Mouse (Mus musculus) neural tube, embryonic 12.5 days (tissue): ENCODE results near the gene Gnb5. TPM values are rescaled to one million over a fixed set of nuclear protein-coding genes. Genes with fewer than 3 reads are reported as not detected.
A peak's percentile ranks its signal among the peaks of the same experiment; 100 is the strongest.

Experiments used
- ATAC-seq: fragments of 200-750 bp; cut with Nextera tagmentation; 2 replicates; pipeline ENCODE4 v1.8.0; 2017; ENCODE audit warnings: low read depth, mild to moderate bottlenecking, moderate TSS enrichment, moderate library complexity; ENCODE audit not compliant: low FRiP score
- H3K27ac ChIP-seq: fragments of 300-500 bp; sonication (generic); 2 replicates; pipeline ENCODE4 v1.5.1; 2016
- H3K27me3 ChIP-seq: fragments of 300-500 bp; sonication (generic); replicated peaks from 2 replicates; pipeline ENCODE4 v1.6.1; 2016; ENCODE audit warnings: mild to moderate bottlenecking
- H3K36me3 ChIP-seq: fragments of 300-500 bp; sonication (generic); 2 replicates; pipeline ENCODE4 v1.6.1; 2016; ENCODE audit warnings: mild to moderate bottlenecking
- H3K4me1 ChIP-seq: fragments of 300-500 bp; sonication (generic); 2 replicates; pipeline ENCODE4 v1.6.1; 2016
- H3K4me2 ChIP-seq: fragments of 300-500 bp; sonication (generic); replicated peaks from 2 replicates; pipeline ENCODE4 v1.6.1; 2016; ENCODE audit warnings: mild to moderate bottlenecking
- H3K4me3 ChIP-seq: fragments of 300-500 bp; sonication (generic); 2 replicates; pipeline ENCODE4 v1.5.1; 2016
- H3K9ac ChIP-seq: fragments of 300-500 bp; sonication (generic); 2 replicates; pipeline ENCODE4 v1.6.1; 2016; ENCODE audit warnings: mild to moderate bottlenecking
- H3K9me3 ChIP-seq: fragments of 300-500 bp; sonication (generic); 2 replicates; pipeline ENCODE4 v1.6.1; 2016; ENCODE audit warnings: mild to moderate bottlenecking
- WGBS: fragments of 180-500 bp; shearing (Covaris S2); methylation state at CpG from one replicate; pipeline ENCODE4 v1.1.7; 2016; 5-methylcytosine and 5-hydroxymethylcytosine counted together
- polyA plus RNA-seq: library from polyadenylated mRNA; unstranded; fragments of >200 nt; fragmentation: Nextera tagmentation; extraction: Ambion mirVana; gene quantifications from 2 replicates; pipeline ENCODE4 v1.2.1, GENCODE M21; 2016

Gnb5 gene
- polyA plus RNA-seq, 1 experiment from 2014 or later = 42.3 TPM

- WGBS = 45% methylated on average over 5 of the region's 5 CpGs
- Histone ChIP-seq H3K9ac (no peak overlapping the region), H3K4me3 (no peak overlapping the region), H3K27ac (no peak overlapping the region), H3K36me3 (no peaks in the 10 kb centered on the region), H3K4me1 (no peaks in the 10 kb centered on the region), H3K4me2 (no peak overlapping the region), H3K27me3 (no peaks in the 10 kb centered on the region), H3K9me3 (no peaks in the 10 kb centered on the region)
- no peak for ATAC-seq
These were observed 25.3 kb upstream of the Gnb5 start for GRCm38 (mm10) chr9:75280814-75281213.

DNA sequence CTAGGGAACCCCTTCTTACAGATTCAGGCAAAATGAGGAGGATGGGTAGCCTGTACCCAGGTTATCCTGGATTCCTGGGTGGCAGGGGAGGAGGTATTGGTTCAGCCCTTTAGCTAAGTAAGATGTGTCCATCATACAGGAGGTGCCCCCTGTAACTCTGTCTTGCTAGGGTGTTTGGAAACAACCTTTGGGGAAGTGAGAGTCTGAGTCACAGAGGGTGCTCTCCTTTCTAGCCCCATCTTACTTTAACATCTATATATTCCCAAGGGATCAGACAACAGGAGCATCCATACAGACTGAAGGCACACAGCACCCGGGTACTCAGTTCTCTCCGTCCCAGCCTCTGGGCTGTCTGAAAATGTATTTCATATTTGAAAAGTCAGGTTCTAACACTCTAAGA, 23.9 kb upstream of the Gnb5 start:
- H3K4me3 ChIP-seq = no peak overlapping the region
- no peaks in the 10 kb centered on the region for H3K27me3 ChIP-seq
- H3K27ac ChIP-seq = no peak overlapping the region
- H3K9me3 ChIP-seq = no peaks in the 10 kb centered on the region
- ATAC-seq = no peak
- H3K4me2 ChIP-seq = no peak overlapping the region
- no peaks in the 10 kb centered on the region for H3K4me1 ChIP-seq
- H3K36me3 ChIP-seq = no peaks in the 10 kb centered on the region
- WGBS = 81% methylated on average over 2 of the region's 2 CpGs
- H3K9ac ChIP-seq = no peak overlapping the region

DNA sequence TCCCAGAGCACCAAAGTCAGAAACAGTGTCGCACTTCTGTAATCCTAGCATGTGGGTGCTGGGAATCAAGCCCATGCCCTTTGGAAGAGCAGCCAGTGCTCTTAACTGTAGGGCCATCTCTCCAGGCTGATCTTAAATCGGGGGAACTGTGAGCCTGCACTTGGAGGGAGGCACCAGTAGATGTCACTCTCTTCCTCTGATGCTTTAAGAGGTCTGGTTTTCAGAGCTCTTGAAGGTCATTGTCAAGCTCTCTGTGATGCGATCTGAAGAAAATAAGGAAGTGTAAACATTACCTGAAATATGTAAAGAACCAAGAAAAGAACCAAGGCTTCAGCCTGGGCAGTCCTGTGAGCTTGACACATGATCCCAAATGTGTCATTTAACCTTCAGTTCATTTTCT, 23.3 kb upstream of the Gnb5 start:
- no peak for ATAC-seq
- no peaks in the 10 kb centered on the region for H3K4me1 ChIP-seq
- H3K36me3 ChIP-seq = no peaks in the 10 kb centered on the region
- H3K9me3 ChIP-seq = no peaks in the 10 kb centered on the region
- no peak overlapping the region for H3K4me2 ChIP-seq
- H3K27ac ChIP-seq = no peak overlapping the region
- H3K4me3 ChIP-seq = no peak overlapping the region
- H3K27me3 ChIP-seq = no peaks in the 10 kb centered on the region
- H3K9ac ChIP-seq = no peak overlapping the region
- WGBS = 25% methylated on average over 3 of the region's 3 CpGs

DNA sequence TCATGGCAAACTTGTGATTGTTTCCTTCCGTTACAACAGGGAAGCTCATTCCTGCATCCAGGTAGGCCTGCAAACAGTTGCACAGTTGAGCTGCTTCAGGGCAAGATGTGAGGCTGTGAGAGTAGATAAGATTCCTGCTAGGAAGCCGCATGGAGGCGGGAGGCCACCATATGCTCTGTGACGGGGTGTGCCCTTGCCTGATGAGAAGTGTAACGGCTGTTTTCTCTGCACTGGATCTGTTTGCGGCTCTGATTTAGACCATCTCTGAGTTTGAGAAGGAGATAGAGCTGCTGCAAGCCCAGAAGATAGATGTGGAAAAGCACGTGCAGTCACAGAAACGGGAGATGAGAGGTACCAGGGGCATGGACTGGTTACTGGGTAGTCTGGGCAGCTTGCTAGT, 22.5 kb upstream of the Gnb5 start:
- ATAC-seq = no peak
- WGBS = 87% methylated on average over 8 of the region's 8 CpGs
- no peak overlapping the region for H3K9ac ChIP-seq
- no peaks in the 10 kb centered on the region for H3K27me3 ChIP-seq
- H3K4me1 ChIP-seq = no peaks in the 10 kb centered on the region
- H3K9me3 ChIP-seq = no peaks in the 10 kb centered on the region
- H3K36me3 ChIP-seq = no peaks in the 10 kb centered on the region
- H3K4me2 ChIP-seq = no peak overlapping the region
- H3K27ac ChIP-seq = no peak overlapping the region
- no peak overlapping the region for H3K4me3 ChIP-seq

DNA sequence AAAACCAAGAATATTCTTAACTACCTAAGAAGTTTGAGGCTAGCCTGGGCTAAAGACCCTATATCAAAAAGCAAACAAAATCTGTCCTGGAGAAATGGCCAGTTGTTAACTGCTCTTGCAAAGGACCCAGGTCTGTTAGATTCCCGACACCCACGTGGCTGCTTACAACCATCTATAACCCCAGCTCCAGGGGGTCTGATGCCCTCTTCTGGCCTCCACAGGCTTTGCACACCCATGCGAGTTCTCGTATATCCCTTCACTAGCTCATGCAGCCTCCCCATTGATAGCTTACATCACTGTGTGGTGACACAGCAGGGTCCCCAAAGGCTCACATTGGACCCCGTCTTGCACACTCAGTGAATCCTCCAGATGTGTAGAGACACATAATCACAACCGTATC, 20.7 kb upstream of the Gnb5 start:
- H3K36me3 ChIP-seq = no peaks in the 10 kb centered on the region

GRCm38 (mm10) chr9:75287636-75288035, 18.5 kb upstream of the Gnb5 start:
- H3K27me3 ChIP-seq = no peaks in the 10 kb centered on the region
- 76% methylated on average over 6 of the region's 6 CpGs for WGBS
- H3K4me3 ChIP-seq = no peak overlapping the region
- no peak for ATAC-seq
- H3K4me2 ChIP-seq = no peak overlapping the region
- no peaks in the 10 kb centered on the region for H3K9me3 ChIP-seq
- H3K27ac ChIP-seq = no peak overlapping the region
- H3K4me1 ChIP-seq = no peaks in the 10 kb centered on the region
- no peak overlapping the region for H3K9ac ChIP-seq
- no peaks in the 10 kb centered on the region for H3K36me3 ChIP-seq

More for the DNA sequence above, 20.7 kb upstream of the Gnb5 start:
- ATAC-seq = no peak
- WGBS = 80% methylated on average over 6 of the region's 6 CpGs
- Histone ChIP-seq H3K27me3 (no peaks in the 10 kb centered on the region), H3K27ac (no peak overlapping the region), H3K4me3 (no peak overlapping the region), H3K9me3 (no peaks in the 10 kb centered on the region), H3K4me1 (no peaks in the 10 kb centered on the region), H3K9ac (no peak overlapping the region), H3K4me2 (no peak overlapping the region)

DNA sequence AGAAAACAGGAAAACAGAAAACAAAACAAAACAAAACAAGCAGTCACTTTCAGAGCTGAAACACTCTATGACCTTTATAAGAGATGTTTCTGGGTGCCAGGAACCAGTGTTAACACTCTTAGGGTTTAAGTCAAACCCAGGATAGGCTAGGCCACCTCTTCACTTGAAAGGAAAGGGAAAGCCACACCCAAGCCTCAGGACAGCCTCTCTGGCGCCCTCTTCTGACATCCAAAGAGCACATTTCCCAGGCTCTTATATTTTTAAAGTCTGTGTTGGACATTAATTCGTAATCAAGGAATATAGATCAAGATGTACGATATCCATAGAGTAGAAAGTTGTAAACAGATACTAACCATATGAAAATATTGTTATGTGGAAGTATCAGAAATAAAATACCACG, 16.5 kb upstream of the Gnb5 start:
- WGBS = 48% methylated on average over 4 of the region's 4 CpGs
- no peaks in the 10 kb centered on the region for H3K4me1 ChIP-seq
- H3K27ac ChIP-seq = no peak overlapping the region
- no peak for ATAC-seq
- H3K36me3 ChIP-seq = no peaks in the 10 kb centered on the region
- H3K9me3 ChIP-seq = no peaks in the 10 kb centered on the region
- H3K4me2 ChIP-seq = no peak overlapping the region
- H3K4me3 ChIP-seq = no peak overlapping the region
- H3K9ac ChIP-seq = no peak overlapping the region
- no peaks in the 10 kb centered on the region for H3K27me3 ChIP-seq

DNA sequence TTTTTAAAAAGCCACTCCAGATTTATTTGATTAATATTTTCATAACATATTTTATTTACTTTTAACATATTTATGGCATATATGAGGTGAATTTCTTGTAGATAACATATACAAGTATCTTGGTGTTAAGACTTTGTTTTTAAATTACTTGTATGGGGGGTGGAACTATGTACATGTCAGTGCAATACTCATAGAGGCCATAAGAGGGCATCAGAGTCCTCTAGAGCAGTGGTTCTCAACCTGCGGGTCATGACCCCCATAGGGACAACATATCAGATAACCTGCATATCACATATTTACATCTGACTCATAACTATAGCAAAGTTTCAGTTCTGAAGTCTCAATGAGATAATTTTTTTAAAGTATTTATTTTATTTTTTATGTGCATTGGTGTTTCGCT, 6.7 kb upstream of the Gnb5 start:
- no peak overlapping the region for H3K9ac ChIP-seq
- H3K27ac ChIP-seq = no peak overlapping the region
- 76% methylated on average over 2 of the region's 2 CpGs for WGBS
- no peaks in the 10 kb centered on the region for H3K36me3 ChIP-seq
- no peak overlapping the region for H3K4me3 ChIP-seq
- H3K4me1 ChIP-seq = no peaks in the 10 kb centered on the region
- no peak for ATAC-seq
- H3K27me3 ChIP-seq = no peaks in the 10 kb centered on the region
- H3K9me3 ChIP-seq = no peaks in the 10 kb centered on the region
- no peak overlapping the region for H3K4me2 ChIP-seq

DNA sequence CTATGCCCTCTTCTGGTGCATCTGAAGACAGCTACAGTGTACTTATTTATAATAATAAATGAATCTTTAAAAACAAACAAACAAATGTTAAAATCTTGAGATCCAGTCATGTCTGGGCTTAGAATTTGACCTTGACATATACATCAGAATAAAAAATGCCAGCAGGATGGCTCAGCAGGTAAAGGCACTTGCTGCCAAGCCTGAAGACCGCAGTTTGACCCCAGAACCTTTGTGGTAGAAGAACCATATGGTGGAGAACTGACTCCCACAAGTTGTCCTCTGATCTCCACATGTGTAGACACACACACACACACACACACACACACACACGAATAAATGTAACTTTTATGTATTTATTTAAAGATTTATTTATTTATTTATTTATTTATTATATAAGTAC, 3.1 kb upstream of the Gnb5 start:
- no peak overlapping the region for H3K4me3 ChIP-seq
- H3K9ac ChIP-seq = no peak overlapping the region
- no peaks in the 10 kb centered on the region for H3K9me3 ChIP-seq
- H3K4me1 ChIP-seq = no peaks in the 10 kb centered on the region
- no peaks in the 10 kb centered on the region for H3K27me3 ChIP-seq
- no peak for ATAC-seq
- no peak overlapping the region for H3K27ac ChIP-seq
- no peaks in the 10 kb centered on the region for H3K36me3 ChIP-seq
- 82% methylated on average over 2 of the region's 2 CpGs for WGBS
- no peak overlapping the region for H3K4me2 ChIP-seq

DNA sequence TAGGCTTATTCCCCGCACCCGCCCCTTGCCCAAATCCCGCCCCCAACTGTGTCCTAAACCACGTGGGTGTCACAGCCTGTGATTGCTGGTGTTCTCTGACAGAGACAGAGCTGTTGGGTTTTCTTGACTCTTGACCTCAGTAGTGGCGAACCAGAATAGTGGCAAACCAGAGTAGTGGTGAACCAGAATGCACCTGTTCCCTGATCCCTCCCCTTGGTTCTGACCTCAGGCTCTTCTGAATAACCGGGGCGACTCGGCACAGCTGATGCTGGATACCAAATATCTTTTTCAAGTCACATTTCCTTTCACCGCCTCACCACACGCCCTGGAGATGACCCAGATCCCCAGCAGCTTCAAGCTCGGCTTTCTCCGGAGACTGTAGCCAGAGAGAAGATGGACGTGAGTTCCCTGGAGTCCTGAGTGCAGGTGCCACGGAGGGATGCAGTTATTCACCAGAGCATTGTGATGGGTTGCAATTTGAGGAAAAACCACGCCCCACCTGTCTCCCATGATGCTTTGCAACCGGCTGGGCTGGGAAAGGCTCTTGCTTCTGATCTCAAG, 2.3 kb upstream of the Gnb5 start:
- H3K36me3 ChIP-seq = no peaks in the 10 kb centered on the region
- H3K9me3 ChIP-seq = no peaks in the 10 kb centered on the region
- H3K9ac ChIP-seq = no peak overlapping the region
- H3K4me3 ChIP-seq = no peak overlapping the region
- H3K27ac ChIP-seq = no peak overlapping the region
- H3K4me1 ChIP-seq = no peaks in the 10 kb centered on the region
- 43% methylated on average over 16 of the region's 16 CpGs for WGBS
- no peaks in the 10 kb centered on the region for H3K27me3 ChIP-seq
- H3K4me2 ChIP-seq = peak overlapping the region; percentile 16
- no peak for ATAC-seq

GRCm38 (mm10) chr9:75304286-75304685, 1.8 kb upstream of the Gnb5 start:
- H3K27ac ChIP-seq = no peak overlapping the region
- no peaks in the 10 kb centered on the region for H3K36me3 ChIP-seq
- H3K4me1 ChIP-seq = no peaks in the 10 kb centered on the region
- no peak for ATAC-seq
- WGBS = 38% methylated on average over 7 of the region's 7 CpGs
- H3K9ac ChIP-seq = no peak overlapping the region
- H3K27me3 ChIP-seq = no peaks in the 10 kb centered on the region
- peak overlapping the region; percentile 16 for H3K4me2 ChIP-seq
- H3K4me3 ChIP-seq = no peak overlapping the region
- H3K9me3 ChIP-seq = no peaks in the 10 kb centered on the region

GRCm38 (mm10) chr9:75307015-75307414, 927 bp downstream of the Gnb5 start:
- H3K4me2 ChIP-seq = no peak overlapping the region
- 88% methylated on average over 5 of the region's 5 CpGs for WGBS
- no peaks in the 10 kb centered on the region for H3K27me3 ChIP-seq
- H3K27ac ChIP-seq = no peak overlapping the region
- no peak for ATAC-seq
- H3K9ac ChIP-seq = no peak overlapping the region
- no peaks in the 10 kb centered on the region for H3K4me1 ChIP-seq
- no peaks in the 10 kb centered on the region for H3K9me3 ChIP-seq
- no peak overlapping the region for H3K4me3 ChIP-seq
- H3K36me3 ChIP-seq = no peaks in the 10 kb centered on the region

DNA sequence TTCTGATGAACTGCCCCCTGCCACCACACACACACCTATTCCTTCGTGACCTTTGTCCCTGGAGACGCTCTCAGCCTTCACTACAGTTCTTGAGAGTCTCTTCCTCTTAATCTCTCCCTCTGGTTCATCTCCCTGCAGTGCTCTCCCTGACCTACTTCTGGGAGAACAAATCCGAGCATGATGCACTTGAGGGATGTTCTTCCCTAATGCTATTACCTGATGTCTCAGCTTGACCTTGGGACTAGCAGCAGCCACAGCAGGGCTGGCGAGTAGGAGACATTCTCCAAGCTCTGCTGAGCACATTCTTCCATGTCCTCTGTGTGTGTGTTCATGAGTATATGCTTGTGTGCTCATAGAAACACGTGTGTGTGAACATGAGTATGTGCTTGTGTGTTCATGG, 2.5 kb downstream of the Gnb5 start:
- Histone ChIP-seq H3K4me3 (no peak overlapping the region), H3K4me1 (peaks cover 4% of the 10 kb centered on the region), H3K27ac (no peak overlapping the region), H3K27me3 (no peaks in the 10 kb centered on the region), H3K36me3 (no peaks in the 10 kb centered on the region), H3K9me3 (no peaks in the 10 kb centered on the region), H3K4me2 (no peak overlapping the region), H3K9ac (no peak overlapping the region)
- no peak for ATAC-seq
- 69% methylated on average over 5 of the region's 5 CpGs for WGBS
